Mouse (Mus musculus): ENCODE measurements around the gene Fam20a.
A peak's percentile ranks its signal among the peaks of the same experiment; 100 is the strongest.

Gene Fam20a

GRCm38 (mm10) chr11:109715311-109715781 lies 6.7 kb downstream of the Fam20a start:
- DNase-seq (ENCODE audit: low read depth) = no peak

- no peak for DNase-seq (ENCODE audit: low read depth)
These were observed 7.5 kb downstream of the Fam20a start for GRCm38 (mm10) chr11:109714341-109715247.

GRCm38 (mm10) chr11:109709501-109709900 lies 12.6 kb downstream of the Fam20a start:
- DNase-seq (ENCODE audit: low read depth) = no peak

GRCm38 (mm10) chr11:109708786-109709185 lies 13.3 kb downstream of the Fam20a start:
- DNase-seq (ENCODE audit: low read depth) = no peak

- DNase-seq (ENCODE audit: low read depth) = no peak
These were observed 14.6 kb downstream of the Fam20a start for GRCm38 (mm10) chr11:109707442-109707841.

GRCm38 (mm10) chr11:109706586-109706985 lies 15.5 kb downstream of the Fam20a start:
- DNase-seq (ENCODE audit: low read depth) = no peak

GRCm38 (mm10) chr11:109706055-109706412 lies 16.0 kb downstream of the Fam20a start:
- DNase-seq (ENCODE audit: low read depth) = no peak

- DNase-seq (ENCODE audit: low read depth) = no peak
These were observed 16.6 kb downstream of the Fam20a start for GRCm38 (mm10) chr11:109705336-109706054.

GRCm38 (mm10) chr11:109704311-109705205 lies 17.5 kb downstream of the Fam20a start:
- DNase-seq (ENCODE audit: low read depth) = no peak

- DNase-seq (ENCODE audit: low read depth) = no peak
These were observed 18.2 kb downstream of the Fam20a start for GRCm38 (mm10) chr11:109703845-109704244.

- DNase-seq (ENCODE audit: low read depth) = no peak
These were observed 19.9 kb downstream of the Fam20a start for GRCm38 (mm10) chr11:109702031-109702815.

- no peak for DNase-seq (ENCODE audit: low read depth)
These were observed 21.3 kb downstream of the Fam20a start for GRCm38 (mm10) chr11:109700761-109701160.

GRCm38 (mm10) chr11:109699784-109700183 lies 22.3 kb downstream of the Fam20a start:
- peak; percentile 24 for DNase-seq (ENCODE audit: low read depth)

- no peak for DNase-seq (ENCODE audit: low read depth)
These were observed 23.3 kb downstream of the Fam20a start for GRCm38 (mm10) chr11:109698740-109699139.

GRCm38 (mm10) chr11:109697089-109697643 lies 24.9 kb downstream of the Fam20a start:
- DNase-seq (ENCODE audit: low read depth) = no peak

- DNase-seq (ENCODE audit: low read depth) = no peak
These were observed 25.6 kb downstream of the Fam20a start for GRCm38 (mm10) chr11:109696519-109696918.

GRCm38 (mm10) chr11:109692737-109693136 lies 29.3 kb downstream of the Fam20a start:
- no peak for DNase-seq (ENCODE audit: low read depth)

- DNase-seq (ENCODE audit: low read depth) = no peak
These were observed 32.5 kb downstream of the Fam20a start for GRCm38 (mm10) chr11:109689539-109689938.

GRCm38 (mm10) chr11:109682221-109682620 lies 39.9 kb downstream of the Fam20a start:
- no peak for DNase-seq (ENCODE audit: low read depth)

- no peak for DNase-seq (ENCODE audit: low read depth)
These were observed 40.5 kb downstream of the Fam20a start for GRCm38 (mm10) chr11:109681556-109681955.

GRCm38 (mm10) chr11:109680934-109681333 lies 41.1 kb downstream of the Fam20a start:
- no peak for DNase-seq (ENCODE audit: low read depth)
